Mouse (Mus musculus): Measurements from ENCODE around the gene Gm2075.
"Not testable (repeated sequence)": the region's sequence is repeated elsewhere in the genome, so short reads cannot be mapped to it uniquely, and the experiment has no call there.

DNA sequence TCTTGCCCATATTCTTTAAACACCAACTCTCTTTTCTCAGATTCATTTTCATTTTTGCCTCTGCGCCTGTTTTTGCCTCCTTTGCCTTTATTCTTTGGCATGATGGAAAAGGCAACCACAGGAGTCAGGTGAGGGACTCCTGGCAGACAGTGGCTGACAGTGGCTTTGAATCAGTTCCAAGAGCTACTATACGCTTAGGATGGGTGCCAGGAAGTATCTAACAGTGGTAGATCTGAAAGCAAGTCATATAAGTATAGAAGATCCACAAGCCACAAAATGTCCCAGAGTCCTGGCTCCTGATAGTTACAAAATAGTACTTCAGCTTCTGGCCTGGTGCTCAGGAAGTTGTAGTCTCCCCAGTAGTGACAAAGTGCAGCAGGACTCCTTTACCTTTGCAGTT, 7.0 kb downstream of the Gm2075 start, which contains the start of gene Gm6803:
- TF ChIP-seq CTCF (conservative IDR thresholded peaks at IDR 0.05; ENCODE audit: low read length); POU5F1 (IDR thresholded peaks at IDR 0.05; ENCODE audit: borderline replicate concordance, low read length); NANOG (IDR thresholded peaks at IDR 0.05; ENCODE audit: borderline replicate concordance, low read length): not testable (repeated sequence)
